Mouse (Mus musculus): ENCODE data around the gene Mmrn1. TPM values are rescaled to one million over a fixed set of nuclear protein-coding genes. Genes with fewer than 3 reads are reported as not detected.
A peak's percentile ranks its signal among the peaks of the same experiment; 100 is the strongest.

Gene Mmrn1
- total and polyA plus RNA-seq, 2 experiments from 2014 or later: 2.0 to 7.9 TPM

DNA sequence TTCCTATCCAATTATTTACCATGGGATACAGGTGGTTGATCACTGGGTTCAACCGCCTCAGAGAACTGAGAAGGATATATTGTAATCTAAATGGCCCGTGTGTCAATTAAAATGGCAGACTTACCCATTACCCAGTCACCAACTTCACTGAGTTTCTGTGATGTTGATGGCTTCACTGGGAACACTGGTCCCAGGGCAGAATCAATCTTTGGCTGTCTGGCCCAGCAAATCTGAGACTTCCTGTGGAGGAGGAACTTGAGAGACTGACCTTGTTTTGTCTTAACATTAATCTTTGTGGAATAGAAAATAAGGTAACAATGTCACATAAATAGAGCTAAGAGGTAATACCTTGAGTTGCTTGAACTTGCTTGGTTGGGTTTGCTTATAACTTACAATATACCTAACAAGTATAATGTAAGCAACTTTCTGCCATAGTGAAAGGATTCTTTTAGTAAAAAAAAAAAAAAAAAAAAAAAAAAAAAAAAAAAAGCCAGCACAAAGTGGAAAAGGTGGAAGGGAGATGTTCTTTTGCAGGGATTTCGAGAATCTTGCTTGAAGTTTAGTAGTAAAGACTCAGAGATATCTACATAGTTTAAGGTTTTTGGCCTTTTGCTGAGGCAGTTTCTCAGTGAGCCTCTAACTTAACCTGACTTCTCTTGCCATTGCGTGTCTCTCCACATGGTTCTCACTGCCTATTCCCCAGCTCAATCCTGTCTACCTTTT is 68.8 kb downstream of the Mmrn1 start:
- 75% methylated on average over 4 of the region's 4 CpGs for WGBS
- no peaks in the 10 kb centered on the region for H3K36me3 ChIP-seq (replicated peaks; ENCODE audit: control insufficient read depth, insufficient read depth, low read length)
- DNase-seq (ENCODE audit: low spot score) (no peak), ATAC-seq (ENCODE audit: insufficient read depth, low read depth) (no peak)
- no peak overlapping the region for H3K4me2 ChIP-seq (ENCODE audit: low read depth, low read length)
- H3K9me3 ChIP-seq (replicated peaks; ENCODE audit: control insufficient read depth, low read length): no peaks in the 10 kb centered on the region
- H3K4me3 ChIP-seq (ENCODE audit: low read depth, low read length): no peak overlapping the region
- no peaks in the 10 kb centered on the region for H3K27me3 ChIP-seq (ENCODE audit: control insufficient read depth, insufficient read depth, low read length)
- H3K27ac ChIP-seq (ENCODE audit: low read depth): no peak overlapping the region
- no peak for TF ChIP-seq EP300 (IDR thresholded peaks at IDR 0.05; ENCODE audit: low read depth)
- no peak for TF ChIP-seq CTCF (IDR thresholded peaks at IDR 0.05; ENCODE audit: low read depth)
- H3K9ac ChIP-seq (replicated peaks; ENCODE audit: low read depth, low read length): no peak overlapping the region
- no peaks in the 10 kb centered on the region for H3K4me1 ChIP-seq (ENCODE audit: control insufficient read depth, insufficient read depth)

DNA sequence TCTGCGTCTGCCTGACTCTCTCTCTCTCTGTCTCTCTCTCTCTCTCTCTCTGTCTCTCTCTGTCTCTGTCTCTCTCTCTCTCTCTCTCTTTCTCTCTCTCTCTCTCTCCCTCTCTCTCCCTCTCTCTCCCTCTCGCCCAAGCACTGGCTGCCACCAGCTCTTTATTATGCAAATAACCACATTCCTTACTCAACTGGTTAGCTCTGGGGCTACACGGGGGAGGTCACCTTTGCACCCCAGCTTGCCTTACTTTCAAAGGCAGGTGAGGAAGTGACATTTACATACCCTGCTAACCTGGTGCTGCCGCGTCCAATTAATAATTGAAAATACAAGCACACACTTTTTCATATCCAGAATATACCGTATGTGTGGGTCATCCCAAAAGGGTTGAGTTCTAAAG is 69.3 kb downstream of the Mmrn1 start:
- WGBS: 31% methylated on average over 6 of the region's 6 CpGs
- H3K4me2 ChIP-seq (ENCODE audit: low read depth, low read length): peak overlapping the region; percentile 30; the same call in 1 of the 2 replicates
- H3K27me3 ChIP-seq (ENCODE audit: control insufficient read depth, insufficient read depth, low read length): no peaks in the 10 kb centered on the region

DNA sequence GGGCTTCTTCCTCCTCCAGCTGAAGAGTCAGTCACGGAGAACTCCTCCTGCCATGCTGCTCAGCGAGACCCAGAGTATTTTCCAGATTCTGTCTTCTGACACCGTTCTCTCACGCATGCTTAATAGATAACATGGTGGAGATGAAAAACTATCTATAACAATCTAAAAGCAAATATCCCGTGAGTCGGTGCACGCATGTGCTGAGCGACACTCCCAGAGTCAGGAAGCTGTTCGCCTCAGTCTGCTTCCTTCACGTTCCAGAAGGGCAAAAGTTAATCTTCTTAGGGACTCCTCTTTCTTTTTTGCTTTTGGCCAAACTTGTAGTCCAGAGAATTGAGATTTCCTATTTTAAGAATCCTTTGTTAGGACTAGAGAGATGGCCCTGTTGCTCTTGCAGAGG is 69.7 kb downstream of the Mmrn1 start:
- TF ChIP-seq EP300 (IDR thresholded peaks at IDR 0.05; ENCODE audit: low read depth): no peak
- TF ChIP-seq CTCF (IDR thresholded peaks at IDR 0.05; ENCODE audit: low read depth): no peak
- 41% methylated on average over 10 of the region's 10 CpGs for WGBS
- H3K36me3 ChIP-seq (replicated peaks; ENCODE audit: control insufficient read depth, insufficient read depth, low read length): no peaks in the 10 kb centered on the region
- no peak overlapping the region for H3K27ac ChIP-seq (ENCODE audit: low read depth)
- H3K9ac ChIP-seq (replicated peaks; ENCODE audit: low read depth, low read length): no peak overlapping the region
- no peaks in the 10 kb centered on the region for H3K4me1 ChIP-seq (ENCODE audit: control insufficient read depth, insufficient read depth)
- H3K4me2 ChIP-seq (ENCODE audit: low read depth, low read length): peak overlapping the region; percentile 30; the same call in 1 of the 2 replicates
- H3K4me3 ChIP-seq (ENCODE audit: low read depth, low read length): no peak overlapping the region
- DNase-seq (ENCODE audit: low spot score) (no peak), ATAC-seq (ENCODE audit: insufficient read depth, low read depth) (no peak)
- H3K27me3 ChIP-seq (ENCODE audit: control insufficient read depth, insufficient read depth, low read length): no peaks in the 10 kb centered on the region
- no peaks in the 10 kb centered on the region for H3K9me3 ChIP-seq (replicated peaks; ENCODE audit: control insufficient read depth, low read length)

More for the DNA sequence above, 69.3 kb downstream of the Mmrn1 start:
- Histone ChIP-seq H3K4me3 (ENCODE audit: low read depth, low read length) (no peak overlapping the region), H3K9ac (replicated peaks; ENCODE audit: low read depth, low read length) (no peak overlapping the region), H3K4me1 (ENCODE audit: control insufficient read depth, insufficient read depth) (no peaks in the 10 kb centered on the region), H3K9me3 (replicated peaks; ENCODE audit: control insufficient read depth, low read length) (no peaks in the 10 kb centered on the region), H3K27ac (ENCODE audit: low read depth) (no peak overlapping the region), H3K36me3 (replicated peaks; ENCODE audit: control insufficient read depth, insufficient read depth, low read length) (no peaks in the 10 kb centered on the region)
- no peak for DNase-seq (ENCODE audit: low spot score)
- no peak for TF ChIP-seq CTCF (IDR thresholded peaks at IDR 0.05; ENCODE audit: low read depth)
- TF ChIP-seq EP300 (IDR thresholded peaks at IDR 0.05; ENCODE audit: low read depth): no peak
- no peak for ATAC-seq (ENCODE audit: insufficient read depth, low read depth)

GRCm38 (mm10) chr6:60995596-60995995 is 70.8 kb downstream of the Mmrn1 start:
- no peak overlapping the region for H3K4me2 ChIP-seq (ENCODE audit: low read depth, low read length)
- DNase-seq (ENCODE audit: low spot score): no peak

GRCm38 (mm10) chr6:60996328-60996727 is 71.6 kb downstream of the Mmrn1 start:
- H3K4me3 ChIP-seq (ENCODE audit: low read depth, low read length): no peak overlapping the region
- H3K27me3 ChIP-seq (ENCODE audit: control insufficient read depth, insufficient read depth, low read length): no peaks in the 10 kb centered on the region
- 80% methylated on average over 1 of the region's 1 CpGs for WGBS
- H3K9me3 ChIP-seq (replicated peaks; ENCODE audit: control insufficient read depth, low read length): no peaks in the 10 kb centered on the region
- ATAC-seq (ENCODE audit: insufficient read depth, low read depth): no peak
- no peaks in the 10 kb centered on the region for H3K36me3 ChIP-seq (replicated peaks; ENCODE audit: control insufficient read depth, insufficient read depth, low read length)
- H3K27ac ChIP-seq (ENCODE audit: low read depth): no peak overlapping the region
- no peaks in the 10 kb centered on the region for H3K4me1 ChIP-seq (ENCODE audit: control insufficient read depth, insufficient read depth)
- H3K9ac ChIP-seq (replicated peaks; ENCODE audit: low read depth, low read length): no peak overlapping the region
- TF ChIP-seq EP300 (IDR thresholded peaks at IDR 0.05; ENCODE audit: low read depth): no peak
- TF ChIP-seq CTCF (IDR thresholded peaks at IDR 0.05; ENCODE audit: low read depth): no peak
- no peak for DNase-seq (ENCODE audit: low spot score)
- no peak overlapping the region for H3K4me2 ChIP-seq (ENCODE audit: low read depth, low read length)

More at GRCm38 (mm10) chr6:60995596-60995995, 70.8 kb downstream of the Mmrn1 start:
- no peak for TF ChIP-seq EP300 (IDR thresholded peaks at IDR 0.05; ENCODE audit: low read depth)
- no peak for TF ChIP-seq CTCF (IDR thresholded peaks at IDR 0.05; ENCODE audit: low read depth)
- no peak for ATAC-seq (ENCODE audit: insufficient read depth, low read depth)
- Histone ChIP-seq H3K9ac (replicated peaks; ENCODE audit: low read depth, low read length) (no peak overlapping the region), H3K36me3 (replicated peaks; ENCODE audit: control insufficient read depth, insufficient read depth, low read length) (no peaks in the 10 kb centered on the region), H3K4me1 (ENCODE audit: control insufficient read depth, insufficient read depth) (no peaks in the 10 kb centered on the region), H3K27ac (ENCODE audit: low read depth) (no peak overlapping the region), H3K27me3 (ENCODE audit: control insufficient read depth, insufficient read depth, low read length) (no peaks in the 10 kb centered on the region), H3K9me3 (replicated peaks; ENCODE audit: control insufficient read depth, low read length) (no peaks in the 10 kb centered on the region), H3K4me3 (ENCODE audit: low read depth, low read length) (no peak overlapping the region)
- WGBS: 78% methylated on average over 6 of the region's 6 CpGs

Measured in heart, postnatal 0 days (tissue).